Mouse (Mus musculus): ENCODE measurements around the gene Cmc1. TPM values are rescaled to one million over a fixed set of nuclear protein-coding genes. Genes with fewer than 3 reads are reported as not detected.

The Cmc1 gene
- total RNA-seq, 2 experiments from 2014 or later: 12.0 to 13.0 TPM

GRCm38 (mm10) chr9:118110360-118110710 is 39.6 kb downstream of the Cmc1 start:
- DNase-seq: no peak

GRCm38 (mm10) chr9:118109697-118110359 is 40.1 kb downstream of the Cmc1 start:
- DNase-seq: no peak

- DNase-seq: no peak
These were observed 41.4 kb downstream of the Cmc1 start for GRCm38 (mm10) chr9:118108527-118109011.

GRCm38 (mm10) chr9:118101802-118102201 is 48.2 kb downstream of the Cmc1 start:
- no peak for DNase-seq

GRCm38 (mm10) chr9:118100484-118100883 is 49.5 kb downstream of the Cmc1 start:
- no peak for DNase-seq

- DNase-seq: no peak
These were observed 50.6 kb downstream of the Cmc1 start for GRCm38 (mm10) chr9:118099395-118099794.

- no peak for DNase-seq
These were observed 66.1 kb downstream of the Cmc1 start for GRCm38 (mm10) chr9:118083834-118084233.

GRCm38 (mm10) chr9:118082575-118083431 is 67.2 kb downstream of the Cmc1 start:
- DNase-seq: no peak

- DNase-seq: no peak
These were observed 76.6 kb downstream of the Cmc1 start for GRCm38 (mm10) chr9:118073358-118073757.

- no peak for DNase-seq
These were observed 77.9 kb downstream of the Cmc1 start for GRCm38 (mm10) chr9:118072101-118072500.

- no peak for DNase-seq
These were observed 78.6 kb downstream of the Cmc1 start for GRCm38 (mm10) chr9:118071337-118071736.

- no peak for DNase-seq
These were observed 79.5 kb downstream of the Cmc1 start for GRCm38 (mm10) chr9:118070442-118070841.

- DNase-seq: no peak
These were observed 90.9 kb downstream of the Cmc1 start for GRCm38 (mm10) chr9:118059101-118059500.

- DNase-seq: no peak
These were observed 96.7 kb downstream of the Cmc1 start for GRCm38 (mm10) chr9:118053286-118053685.

- no peak for DNase-seq
These were observed 104.9 kb downstream of the Cmc1 start for GRCm38 (mm10) chr9:118045011-118045533.

GRCm38 (mm10) chr9:118043581-118043980 is 106.4 kb downstream of the Cmc1 start:
- no peak for DNase-seq

- no peak for DNase-seq
These were observed 107.2 kb downstream of the Cmc1 start for GRCm38 (mm10) chr9:118042738-118043137.

- DNase-seq: no peak
These were observed 108.3 kb downstream of the Cmc1 start for GRCm38 (mm10) chr9:118041646-118042045.

- DNase-seq: peak in 1 of 2 experiments; percentile 9
These were observed 109.0 kb downstream of the Cmc1 start for GRCm38 (mm10) chr9:118041022-118041400.

GRCm38 (mm10) chr9:118040218-118041021 is 109.6 kb downstream of the Cmc1 start, which contains the start of gene Azi2:
Gene Azi2, plus strand, starts transcription at chr9:118040499.
- peak; percentile 98 for DNase-seq

GRCm38 (mm10) chr9:118034990-118035389 is 115.0 kb downstream of the Cmc1 start:
- DNase-seq: no peak

- no peak for DNase-seq
These were observed 118.3 kb downstream of the Cmc1 start for GRCm38 (mm10) chr9:118031694-118032093.

- no peak for DNase-seq
These were observed 119.7 kb downstream of the Cmc1 start for GRCm38 (mm10) chr9:118030252-118030651.

Data from layer of hippocampus, postnatal 36 days (tissue).